Mouse (Mus musculus) kidney, postnatal 25 days (tissue): ENCODE results near the gene Calr.
A peak's percentile ranks its signal among the peaks of the same experiment; 100 is the strongest.

Experiments
- DNase-seq, 2 experiments: peaks; one replicate each; pipeline ENCODE4 v3.0.0; 2021; ENCODE audit warnings: mixed read lengths in 2 of 2

Calr gene

DNA sequence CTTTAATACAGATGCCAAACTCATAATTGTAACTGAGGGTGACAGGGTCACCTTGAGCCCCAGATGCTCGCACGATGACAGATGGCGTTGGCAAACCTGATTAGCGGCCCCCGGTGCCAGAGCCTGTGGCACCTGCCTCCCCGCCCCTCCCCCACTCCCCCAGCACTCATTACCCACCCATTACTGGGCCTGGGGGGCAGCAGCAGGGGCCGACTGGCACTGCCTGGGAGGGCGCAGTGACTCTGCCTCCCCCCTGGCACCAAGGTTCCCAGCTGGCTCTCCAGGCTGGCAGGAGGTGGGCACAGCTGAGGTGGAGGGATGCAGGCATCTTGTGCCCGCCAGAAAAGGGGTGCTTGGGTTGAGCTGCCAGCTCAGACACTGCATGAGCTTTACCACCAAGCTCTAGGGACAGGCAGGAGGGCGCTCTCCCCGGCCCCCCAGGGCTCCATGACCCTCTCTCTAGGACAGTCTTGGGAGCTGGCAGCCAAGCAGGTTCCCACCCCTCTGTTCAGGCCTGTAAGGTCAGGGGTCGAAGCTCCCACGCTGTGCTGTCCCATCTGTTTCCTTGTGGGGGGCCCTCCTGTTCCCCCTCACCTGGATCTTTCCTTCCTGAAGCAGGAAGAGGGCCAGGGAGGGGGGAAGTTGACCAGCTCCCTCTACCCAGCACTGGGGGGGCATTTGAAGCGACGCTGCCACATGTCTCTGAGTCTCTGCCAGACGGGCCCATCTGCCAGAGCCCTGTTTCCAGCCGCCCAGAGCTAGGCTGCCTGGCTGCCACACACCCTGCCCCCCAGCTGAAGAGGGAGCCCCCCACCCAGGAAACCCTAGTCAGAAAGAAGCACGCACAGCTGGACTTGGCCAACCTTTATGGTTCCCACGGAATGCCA is 31.9 kb downstream of the Calr start:
- no peak for DNase-seq

DNA sequence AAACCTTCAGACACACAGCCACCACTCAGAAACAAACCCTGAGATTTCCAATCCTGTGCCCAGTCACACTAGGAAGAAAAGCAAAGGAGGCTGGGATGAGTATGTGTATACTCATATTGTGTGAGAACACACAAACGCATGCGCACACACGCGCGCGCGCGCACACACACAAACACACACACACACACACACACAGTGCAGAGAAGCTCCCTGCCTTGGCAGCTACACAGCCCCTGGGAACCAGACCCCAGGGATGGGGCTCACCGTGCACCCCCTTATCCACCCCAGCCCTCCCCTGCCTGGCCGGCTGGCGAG is 32.5 kb downstream of the Calr start:
- no peak for DNase-seq

GRCm38 (mm10) chr8:84813830-84814229 is 32.9 kb downstream of the Calr start:
- DNase-seq: no peak

DNA sequence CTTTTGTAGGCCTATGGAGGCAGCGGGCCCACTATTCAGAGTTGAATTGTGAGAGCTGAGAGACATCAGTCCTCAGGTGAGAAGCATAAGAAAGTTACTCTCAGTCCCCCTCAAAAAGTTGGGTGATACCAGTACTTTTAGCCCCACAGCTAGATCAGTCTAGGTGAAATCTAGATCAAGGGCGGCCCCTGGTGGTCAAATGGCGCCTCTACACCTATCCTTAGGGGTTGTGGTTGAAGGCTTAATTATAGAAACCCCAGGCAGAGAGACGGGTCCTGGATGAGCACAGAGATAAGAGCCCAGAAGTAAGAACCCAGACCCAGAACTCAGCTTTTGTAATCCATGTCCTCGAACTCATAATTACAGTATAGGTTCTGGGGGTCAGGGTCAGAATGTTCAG is 33.7 kb downstream of the Calr start:
- peak; percentile 79 to 86 for DNase-seq

GRCm38 (mm10) chr8:84811303-84811702 is 35.4 kb downstream of the Calr start:
- no peak for DNase-seq

- DNase-seq: peak; percentile 91
Measured at GRCm38 (mm10) chr8:84810896-84811295, 35.8 kb downstream of the Calr start.

DNA sequence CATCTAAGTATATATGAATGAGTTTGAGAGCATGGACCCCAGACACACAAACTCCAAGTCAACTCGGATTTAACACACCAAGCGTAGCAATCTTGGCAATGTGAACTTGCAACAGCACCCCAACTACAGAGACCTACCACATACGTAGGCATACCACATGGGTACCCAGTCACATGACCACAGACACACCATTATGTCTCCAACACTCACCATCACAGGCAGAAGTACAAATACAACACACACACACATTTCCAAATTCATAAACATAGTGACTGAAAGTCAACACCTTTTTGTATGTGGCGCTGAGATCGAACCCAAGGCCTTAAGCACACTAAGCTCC is 36.8 kb downstream of the Calr start:
- no peak for DNase-seq

GRCm38 (mm10) chr8:84809109-84809940 is 37.4 kb downstream of the Calr start:
- DNase-seq: no peak

- no peak for DNase-seq
Measured at GRCm38 (mm10) chr8:84806031-84806430, 40.7 kb downstream of the Calr start.

- DNase-seq: peak; percentile 76 to 87
Measured at GRCm38 (mm10) chr8:84799999-84800831, 46.5 kb downstream of the Calr start, which contains the start of gene Nfix. Gene Nfix, minus strand, starts transcription at chr8:84800344.

- DNase-seq: peak; percentile 62 to 71
Measured at GRCm38 (mm10) chr8:84799136-84799931, 47.4 kb downstream of the Calr start.

- no peak for DNase-seq
Measured at GRCm38 (mm10) chr8:84798446-84799135, 48.1 kb downstream of the Calr start.

DNA sequence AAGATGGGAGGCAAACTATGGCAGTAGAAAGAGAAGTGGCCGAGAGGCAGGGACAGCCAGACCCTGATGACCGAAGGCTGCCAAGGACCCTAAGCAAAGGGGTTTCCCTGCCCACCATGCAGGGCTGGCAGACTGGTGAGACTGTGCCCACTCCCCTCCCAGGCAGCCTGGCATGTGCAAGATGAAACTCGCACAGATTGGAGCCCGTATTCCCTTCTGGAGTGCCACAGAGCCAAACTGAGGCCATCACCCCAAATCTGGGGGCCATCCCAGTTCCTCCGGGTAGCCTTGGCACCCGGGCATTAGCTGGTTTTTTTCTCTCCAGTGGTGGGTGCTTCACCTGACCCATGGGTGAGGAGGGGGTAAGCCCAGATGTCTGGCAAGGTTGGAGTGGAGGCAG is 48.8 kb downstream of the Calr start:
- no peak for DNase-seq

DNA sequence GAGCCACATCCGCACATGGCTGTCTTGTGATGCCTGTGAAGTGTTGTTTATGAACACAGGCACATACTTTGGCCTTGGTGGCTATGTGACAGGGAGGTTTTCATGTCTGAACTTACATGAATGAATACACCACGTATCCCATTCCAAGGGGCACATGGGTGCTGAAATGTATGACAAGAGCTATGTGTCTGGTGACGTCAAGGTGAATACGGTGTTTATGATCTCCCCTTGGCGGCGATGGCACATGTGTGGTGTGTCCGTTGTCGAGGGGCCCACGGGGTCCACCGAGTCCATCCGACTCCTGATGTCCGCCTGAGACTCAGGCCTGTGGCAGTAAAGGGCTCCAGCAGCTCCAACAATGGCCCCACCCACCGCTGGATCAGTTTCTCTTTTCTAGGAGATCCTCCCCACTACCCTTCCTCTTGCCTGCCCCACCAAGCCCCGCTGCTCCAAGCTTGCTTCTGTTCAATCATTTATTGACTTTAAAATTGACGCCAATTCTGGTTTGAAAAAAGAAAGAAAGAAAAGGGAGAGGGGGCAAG is 49.4 kb downstream of the Calr start:
- DNase-seq: no peak

GRCm38 (mm10) chr8:84794486-84794885 is 52.2 kb downstream of the Calr start:
- no peak for DNase-seq

DNA sequence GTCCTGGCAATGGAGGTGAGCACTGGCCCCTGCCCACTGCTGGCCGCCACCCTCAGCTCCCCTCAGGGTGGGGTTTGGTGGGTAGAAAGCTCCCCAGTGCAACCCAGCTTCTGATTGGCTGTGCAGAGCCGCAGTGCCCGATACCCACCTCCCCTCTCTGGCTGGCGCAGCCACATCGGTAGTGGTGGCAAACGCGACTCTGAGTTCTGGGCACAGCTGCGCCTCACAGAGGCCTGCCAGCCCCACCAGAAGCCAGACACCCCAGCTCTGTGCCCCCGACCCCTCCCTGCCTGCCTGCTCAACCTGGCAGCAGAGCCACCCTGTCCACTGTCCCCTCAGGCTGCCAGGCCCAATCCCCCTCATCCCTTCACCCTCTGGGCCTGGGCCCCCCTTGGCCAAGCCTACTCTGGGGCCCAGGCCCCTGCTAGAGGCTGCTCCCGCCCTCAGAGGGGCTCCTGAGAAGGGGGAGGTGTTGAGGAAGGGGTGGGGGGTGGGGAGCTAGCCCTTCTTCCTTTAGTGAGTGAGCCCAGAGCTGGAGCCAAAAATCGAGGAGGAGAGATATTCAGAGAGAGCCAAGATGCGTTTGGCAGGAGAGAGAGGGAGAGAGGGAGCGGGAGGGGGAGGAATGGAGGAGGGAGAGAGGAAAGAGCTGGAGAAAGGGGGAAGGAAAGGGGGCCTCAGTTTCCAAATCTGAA is 52.8 kb downstream of the Calr start:
- no peak for DNase-seq

DNA sequence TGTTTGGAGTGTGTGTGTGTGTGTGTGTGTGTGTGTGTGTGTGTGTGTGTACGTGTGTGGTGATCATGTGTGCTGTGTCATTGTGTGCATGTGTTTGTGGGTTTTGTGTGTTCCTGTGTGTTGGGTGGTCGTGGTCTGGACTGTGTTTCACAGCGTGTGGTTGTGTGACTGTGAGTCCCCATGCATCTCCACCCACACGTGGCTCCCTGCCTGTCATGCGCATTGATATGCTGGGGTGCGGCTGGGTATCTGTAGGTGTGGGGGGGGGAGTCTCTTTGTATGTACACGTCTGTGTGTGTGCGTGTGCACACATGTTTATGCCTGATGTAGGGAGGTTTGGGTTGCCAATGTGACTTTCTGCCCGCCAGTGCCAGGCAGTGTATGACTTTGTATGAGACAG is 53.6 kb downstream of the Calr start:
- no peak for DNase-seq

- no peak for DNase-seq
Measured at GRCm38 (mm10) chr8:84792429-84792947, 54.2 kb downstream of the Calr start.
